Mouse (Mus musculus): ENCODE results near the gene Anks1b. TPM values are rescaled to one million over a fixed set of nuclear protein-coding genes. Genes with fewer than 3 reads are reported as not detected.

The Anks1b gene
- polyA plus RNA-seq, 1 experiment from 2014 or later = 1.8 TPM

DNA sequence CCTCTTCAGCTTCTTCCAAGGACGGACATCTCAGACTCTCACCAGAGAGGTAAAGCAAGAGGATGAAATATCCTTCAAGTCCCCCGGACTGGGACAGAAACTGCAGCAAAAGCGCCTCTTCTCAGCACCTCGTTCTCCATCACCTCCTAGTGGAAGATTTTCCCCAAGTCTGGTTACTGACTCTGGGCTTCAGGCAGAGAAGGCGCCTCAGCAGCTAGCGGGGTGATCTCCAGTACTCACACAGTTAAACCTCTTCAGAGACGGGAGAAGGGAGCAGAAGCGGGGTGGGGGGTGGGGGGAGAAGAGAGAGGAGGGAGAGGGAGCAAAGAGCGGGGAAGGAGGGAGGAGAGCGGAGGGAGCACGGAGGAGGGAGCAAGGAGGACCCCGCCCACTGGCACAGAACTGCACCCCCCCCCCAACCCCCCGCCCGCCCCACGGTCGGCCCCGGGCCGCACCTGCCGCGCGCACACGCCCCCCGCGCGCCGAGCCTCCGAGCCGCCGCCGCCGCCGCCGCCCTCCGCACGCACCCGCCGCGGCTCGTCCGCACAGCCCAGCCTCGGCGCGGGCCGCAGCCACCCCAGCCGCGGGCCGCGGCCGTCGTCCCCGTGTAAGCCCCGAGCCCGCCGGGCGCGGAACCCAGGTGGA lies 686 bp upstream of the Anks1b start:
- DNase-seq (ENCODE audit: low spot score) (peak; percentile 36), ATAC-seq (ENCODE audit: low FRiP score, low TSS enrichment) (peak; percentile 56; the same call in 1 of the 2 replicates)
- no peak overlapping the region for H3K27ac ChIP-seq (replicated peaks)
- H3K36me3 ChIP-seq (ENCODE audit: control insufficient read depth, insufficient read depth, low read length) = no peaks in the 10 kb centered on the region
- no peaks in the 10 kb centered on the region for H3K9me3 ChIP-seq (ENCODE audit: control insufficient read depth, low read length)
- TF ChIP-seq CTCF (IDR thresholded peaks at IDR 0.05; ENCODE audit: low read depth) (peak; percentile 57), EP300 (optimal IDR thresholded peaks at IDR 0.05) (no peak)
- H3K4me1 ChIP-seq (replicated peaks; ENCODE audit: control insufficient read depth, insufficient read depth) = no peaks in the 10 kb centered on the region
- 0 out of 2 replicates have a peak, but pooled peaks cover 2% of the 10 kb centered on the region for H3K27me3 ChIP-seq (ENCODE audit: control insufficient read depth, insufficient read depth, low read length)
- peak overlapping the region; percentile 85 for H3K4me2 ChIP-seq (replicated peaks; ENCODE audit: low read depth)
- WGBS = 2% methylated on average over 11 of the region's 56 CpGs
- peak overlapping the region; percentile 23 for H3K9ac ChIP-seq (ENCODE audit: low read length)
- H3K4me3 ChIP-seq (ENCODE audit: low read depth, low read length) = peak overlapping the region; percentile 46

DNA sequence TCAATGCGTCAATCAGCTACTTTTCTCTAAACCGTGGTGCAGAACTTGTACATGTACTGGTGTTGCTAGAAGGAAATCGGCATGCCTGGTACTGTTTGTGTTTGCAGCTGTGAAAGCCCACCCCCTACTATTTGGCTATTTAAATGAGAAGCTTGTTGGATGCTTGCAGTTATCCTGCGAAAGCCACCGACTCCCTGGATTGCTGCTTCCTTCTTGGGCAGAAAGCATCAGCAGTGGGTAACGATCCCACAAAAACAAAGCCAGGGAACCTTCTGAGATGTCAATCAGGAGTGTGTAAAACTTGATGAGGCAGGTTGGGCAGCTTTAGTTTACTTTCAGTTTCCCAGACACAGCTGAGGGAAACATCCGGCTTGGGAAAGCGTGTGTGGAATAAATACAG lies 727 bp downstream of the Anks1b start:
- no peak overlapping the region for H3K9ac ChIP-seq (ENCODE audit: low read length)
- H3K27ac ChIP-seq (replicated peaks) = no peak overlapping the region
- no peaks in the 10 kb centered on the region for H3K4me1 ChIP-seq (replicated peaks; ENCODE audit: control insufficient read depth, insufficient read depth)
- H3K4me3 ChIP-seq (ENCODE audit: low read depth, low read length) = peak overlapping the region; percentile 46
- no peak for TF ChIP-seq CTCF (IDR thresholded peaks at IDR 0.05; ENCODE audit: low read depth)
- TF ChIP-seq EP300 (optimal IDR thresholded peaks at IDR 0.05) = no peak
- no peaks in the 10 kb centered on the region for H3K36me3 ChIP-seq (ENCODE audit: control insufficient read depth, insufficient read depth, low read length)
- no peaks in the 10 kb centered on the region for H3K9me3 ChIP-seq (ENCODE audit: control insufficient read depth, low read length)
- H3K4me2 ChIP-seq (replicated peaks; ENCODE audit: low read depth) = peak overlapping the region; percentile 85
- 0 out of 2 replicates have a peak, but pooled peaks cover 2% of the 10 kb centered on the region for H3K27me3 ChIP-seq (ENCODE audit: control insufficient read depth, insufficient read depth, low read length)
- WGBS = 16% methylated on average over 8 of the region's 8 CpGs
- ATAC-seq (ENCODE audit: low FRiP score, low TSS enrichment) = no peak
- no peak for DNase-seq (ENCODE audit: low spot score)

DNA sequence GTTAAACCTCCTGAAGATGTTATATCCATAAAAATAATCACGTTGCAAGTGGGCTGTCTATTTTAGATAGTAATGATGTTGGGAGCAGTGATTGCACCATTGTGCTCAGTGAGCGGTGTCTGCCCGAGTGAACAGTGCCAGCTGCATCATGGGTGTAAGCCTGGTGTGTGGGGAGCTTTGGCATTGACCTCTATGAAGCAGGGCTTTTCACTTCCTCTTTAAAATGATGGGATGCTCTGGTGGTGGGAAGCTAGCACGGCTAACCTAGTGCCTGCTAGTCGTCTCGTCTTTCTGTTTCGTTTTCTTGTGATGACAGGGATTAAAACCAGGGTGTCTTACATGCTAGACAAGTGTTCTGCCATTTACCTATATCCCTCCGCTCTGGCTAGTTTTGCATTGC lies 10.3 kb downstream of the Anks1b start:
- H3K4me1 ChIP-seq (replicated peaks; ENCODE audit: control insufficient read depth, insufficient read depth) = no peaks in the 10 kb centered on the region
- WGBS = 84% methylated on average over 8 of the region's 8 CpGs
- TF ChIP-seq CTCF (IDR thresholded peaks at IDR 0.05; ENCODE audit: low read depth) = no peak
- no peak for TF ChIP-seq EP300 (optimal IDR thresholded peaks at IDR 0.05)
- no peaks in the 10 kb centered on the region for H3K27me3 ChIP-seq (ENCODE audit: control insufficient read depth, insufficient read depth, low read length)
- no peak overlapping the region for H3K9ac ChIP-seq (ENCODE audit: low read length)
- no peak overlapping the region for H3K4me3 ChIP-seq (ENCODE audit: low read depth, low read length)
- no peaks in the 10 kb centered on the region for H3K9me3 ChIP-seq (ENCODE audit: control insufficient read depth, low read length)
- DNase-seq (ENCODE audit: low spot score) (no peak), ATAC-seq (ENCODE audit: low FRiP score, low TSS enrichment) (no peak)
- H3K36me3 ChIP-seq (ENCODE audit: control insufficient read depth, insufficient read depth, low read length) = no peaks in the 10 kb centered on the region
- H3K27ac ChIP-seq (replicated peaks) = no peak overlapping the region
- H3K4me2 ChIP-seq (replicated peaks; ENCODE audit: low read depth) = no peak overlapping the region

DNA sequence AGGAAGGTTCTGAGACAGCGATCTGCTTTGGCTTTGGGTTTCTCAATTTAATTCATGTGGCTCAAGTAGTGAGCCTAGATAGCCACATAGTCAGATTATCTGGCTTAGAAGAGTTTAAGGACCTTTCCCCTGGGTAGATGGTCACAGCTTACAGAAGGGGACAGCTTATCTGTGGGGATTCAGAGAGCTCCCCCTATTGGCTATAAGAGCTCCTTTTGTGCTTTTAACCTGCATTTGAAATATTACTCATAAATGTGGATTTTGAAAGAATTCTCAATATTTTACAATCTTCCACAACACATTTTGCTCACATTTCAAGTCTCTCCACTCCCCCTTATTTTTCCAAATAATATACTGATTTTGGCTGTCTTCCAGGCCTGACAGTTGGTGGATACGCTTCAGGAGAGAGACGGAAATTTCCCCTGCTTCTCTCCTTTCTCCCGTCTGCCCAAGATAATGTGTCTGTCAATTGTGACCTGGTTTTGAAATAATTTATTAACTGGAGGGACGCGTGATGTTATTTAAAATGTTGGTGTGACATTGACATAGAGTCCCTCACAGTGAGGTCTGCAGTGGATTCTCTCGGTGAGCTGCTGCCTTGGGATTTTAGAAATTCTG lies 29.5 kb downstream of the Anks1b start:
- no peak for TF ChIP-seq EP300 (optimal IDR thresholded peaks at IDR 0.05)
- TF ChIP-seq CTCF (IDR thresholded peaks at IDR 0.05; ENCODE audit: low read depth) = peak; percentile 13; the same call in 1 of the 2 replicates
- H3K9ac ChIP-seq (ENCODE audit: low read length) = no peak overlapping the region
- H3K4me3 ChIP-seq (ENCODE audit: low read depth, low read length) = no peak overlapping the region
- H3K4me2 ChIP-seq (replicated peaks; ENCODE audit: low read depth) = no peak overlapping the region
- H3K36me3 ChIP-seq (ENCODE audit: control insufficient read depth, insufficient read depth, low read length) = no peaks in the 10 kb centered on the region
- WGBS = 58% methylated on average over 7 of the region's 7 CpGs
- ATAC-seq (ENCODE audit: low FRiP score, low TSS enrichment) (no peak), DNase-seq (ENCODE audit: low spot score) (no peak)
- no peaks in the 10 kb centered on the region for H3K27me3 ChIP-seq (ENCODE audit: control insufficient read depth, insufficient read depth, low read length)
- H3K9me3 ChIP-seq (ENCODE audit: control insufficient read depth, low read length) = no peaks in the 10 kb centered on the region
- H3K27ac ChIP-seq (replicated peaks) = no peak overlapping the region
- no peaks in the 10 kb centered on the region for H3K4me1 ChIP-seq (replicated peaks; ENCODE audit: control insufficient read depth, insufficient read depth)

DNA sequence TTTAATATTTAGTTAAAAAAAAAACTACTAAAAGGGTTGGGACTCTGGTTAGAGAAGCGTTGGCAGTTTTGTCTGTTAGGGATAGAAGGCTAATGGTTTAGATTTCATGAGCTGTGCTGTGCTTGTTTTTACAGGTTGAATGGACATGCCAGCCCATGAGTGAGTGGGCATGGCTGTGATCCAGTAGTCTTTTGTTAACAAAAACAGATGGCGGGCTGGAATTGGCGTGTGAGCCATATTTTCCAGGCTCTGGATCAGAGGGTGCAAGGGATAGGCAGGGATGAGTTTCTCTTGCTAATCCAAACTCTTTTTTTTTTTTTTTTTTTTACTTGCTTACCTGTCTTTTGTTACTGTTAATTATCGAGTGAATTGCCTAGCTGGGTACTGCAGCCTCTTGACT lies 38.6 kb downstream of the Anks1b start:
- no peak for TF ChIP-seq CTCF (IDR thresholded peaks at IDR 0.05; ENCODE audit: low read depth)
- no peak for TF ChIP-seq EP300 (optimal IDR thresholded peaks at IDR 0.05)
- Histone ChIP-seq H3K27ac (replicated peaks) (no peak overlapping the region), H3K9me3 (ENCODE audit: control insufficient read depth, low read length) (no peaks in the 10 kb centered on the region), H3K36me3 (ENCODE audit: control insufficient read depth, insufficient read depth, low read length) (no peaks in the 10 kb centered on the region), H3K27me3 (ENCODE audit: control insufficient read depth, insufficient read depth, low read length) (no peaks in the 10 kb centered on the region), H3K9ac (ENCODE audit: low read length) (no peak overlapping the region), H3K4me1 (replicated peaks; ENCODE audit: control insufficient read depth, insufficient read depth) (no peaks in the 10 kb centered on the region), H3K4me2 (replicated peaks; ENCODE audit: low read depth) (no peak overlapping the region), H3K4me3 (ENCODE audit: low read depth, low read length) (no peak overlapping the region)
- WGBS = 75% methylated on average over 4 of the region's 4 CpGs
- ATAC-seq (ENCODE audit: low FRiP score, low TSS enrichment) (no peak), DNase-seq (ENCODE audit: low spot score) (no peak)

DNA sequence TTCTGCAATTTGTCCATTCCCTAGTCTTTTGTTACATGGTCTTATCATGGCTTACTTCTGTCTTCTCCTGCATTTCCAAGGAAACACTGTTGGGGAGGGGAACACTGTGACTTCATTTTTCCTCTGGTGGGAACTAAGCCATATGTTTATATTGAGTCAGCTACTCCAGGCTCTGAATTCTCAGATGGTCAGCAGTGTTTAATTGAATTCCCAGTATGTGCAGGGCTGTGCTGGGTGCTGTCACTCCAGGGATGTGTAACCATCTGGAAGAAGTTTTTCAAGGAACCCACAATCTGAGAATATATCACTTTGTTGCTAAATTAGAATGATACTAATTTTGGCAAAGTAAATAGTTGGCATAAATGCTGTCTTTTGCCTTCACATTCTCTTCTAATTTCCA lies 39.9 kb downstream of the Anks1b start:
- Histone ChIP-seq H3K4me3 (ENCODE audit: low read depth, low read length) (no peak overlapping the region), H3K4me1 (replicated peaks; ENCODE audit: control insufficient read depth, insufficient read depth) (no peaks in the 10 kb centered on the region), H3K4me2 (replicated peaks; ENCODE audit: low read depth) (no peak overlapping the region), H3K27me3 (ENCODE audit: control insufficient read depth, insufficient read depth, low read length) (no peaks in the 10 kb centered on the region), H3K9me3 (ENCODE audit: control insufficient read depth, low read length) (no peaks in the 10 kb centered on the region), H3K27ac (replicated peaks) (no peak overlapping the region), H3K36me3 (ENCODE audit: control insufficient read depth, insufficient read depth, low read length) (no peaks in the 10 kb centered on the region), H3K9ac (ENCODE audit: low read length) (no peak overlapping the region)
- DNase-seq (ENCODE audit: low spot score) (no peak), ATAC-seq (ENCODE audit: low FRiP score, low TSS enrichment) (no peak)
- TF ChIP-seq EP300 (optimal IDR thresholded peaks at IDR 0.05) (no peak), CTCF (IDR thresholded peaks at IDR 0.05; ENCODE audit: low read depth) (no peak)
